Mouse (Mus musculus) layer of hippocampus, adult 8-10 months (tissue): ENCODE measurements around the gene Srbd1. TPM values are rescaled to one million over a fixed set of nuclear protein-coding genes. Genes with fewer than 3 reads are reported as not detected.

Experiments
- DNase-seq, 2 experiments: peaks; one replicate each; pipeline ENCODE4 v3.0.0; 2022; ENCODE audit warnings: low spot score in 2 of 2
- total RNA-seq, 4 experiments: library from RNA; stranded (reverse); gene quantifications; 2 replicates each; pipeline ENCODE4 v1.2.4; 2022

The Srbd1 gene
- total RNA-seq, 4 experiments from 2014 or later = 14.6 to 18.9 (median 15.8) TPM

GRCm38 (mm10) chr17:86144537-86145078 lies 367 bp downstream of the Srbd1 start:
- no peak for DNase-seq

- DNase-seq = no peak
Measured at GRCm38 (mm10) chr17:86135835-86136234, 9.1 kb downstream of the Srbd1 start.

GRCm38 (mm10) chr17:86134461-86134860 lies 10.5 kb downstream of the Srbd1 start:
- DNase-seq = no peak

GRCm38 (mm10) chr17:86132534-86132933 lies 12.4 kb downstream of the Srbd1 start:
- no peak for DNase-seq

- DNase-seq = no peak
Measured at GRCm38 (mm10) chr17:86128198-86128597, 16.8 kb downstream of the Srbd1 start.

- no peak for DNase-seq
Measured at GRCm38 (mm10) chr17:86125908-86126307, 19.1 kb downstream of the Srbd1 start.

GRCm38 (mm10) chr17:86123146-86123545 lies 21.8 kb downstream of the Srbd1 start:
- DNase-seq = no peak

- peak in 1 of 2 experiments; percentile 6 for DNase-seq
Measured at GRCm38 (mm10) chr17:86096875-86097274, 48.1 kb downstream of the Srbd1 start.

GRCm38 (mm10) chr17:86093124-86093523 lies 51.9 kb downstream of the Srbd1 start:
- no peak for DNase-seq

- no peak for DNase-seq
Measured at GRCm38 (mm10) chr17:86091631-86092030, 53.3 kb downstream of the Srbd1 start.

- no peak for DNase-seq
Measured at GRCm38 (mm10) chr17:86089893-86090588, 54.9 kb downstream of the Srbd1 start.

- no peak for DNase-seq
Measured at GRCm38 (mm10) chr17:86087922-86088321, 57.1 kb downstream of the Srbd1 start.

GRCm38 (mm10) chr17:86086191-86086590 lies 58.8 kb downstream of the Srbd1 start:
- DNase-seq = no peak

- DNase-seq = no peak
Measured at GRCm38 (mm10) chr17:86083207-86083606, 61.8 kb downstream of the Srbd1 start.

- no peak for DNase-seq
Measured at GRCm38 (mm10) chr17:86078060-86078459, 66.9 kb downstream of the Srbd1 start.

- no peak for DNase-seq
Measured at GRCm38 (mm10) chr17:86067444-86067843, 77.5 kb downstream of the Srbd1 start.

GRCm38 (mm10) chr17:86065833-86066232 lies 79.1 kb downstream of the Srbd1 start:
- DNase-seq = no peak

GRCm38 (mm10) chr17:86063461-86063860 lies 81.5 kb downstream of the Srbd1 start:
- peak; percentile 19 to 59 for DNase-seq

GRCm38 (mm10) chr17:86060911-86061310 lies 84.1 kb downstream of the Srbd1 start:
- DNase-seq = no peak

- no peak for DNase-seq
Measured at GRCm38 (mm10) chr17:86040221-86040984, 104.6 kb downstream of the Srbd1 start.

GRCm38 (mm10) chr17:86039741-86040140 lies 105.2 kb downstream of the Srbd1 start:
- no peak for DNase-seq

GRCm38 (mm10) chr17:86038211-86038648 lies 106.7 kb downstream of the Srbd1 start:
- DNase-seq = no peak
